Mouse (Mus musculus) adrenal gland, adult 2 months (tissue): ENCODE results near the gene Sugp2. TPM values are rescaled to one million over a fixed set of nuclear protein-coding genes. Genes with fewer than 3 reads are reported as not detected.

Source experiments
- polyA plus RNA-seq: library from polyadenylated mRNA; depleted of rRNA; stranded (reverse); fragments of >200 nt; gene quantifications from 2 replicates; pipeline ENCODE4 v1.2.3, GENCODE M21; 2012; rRNA removed
- total RNA-seq, 2 experiments: library from RNA; stranded (reverse); gene quantifications; 2 replicates each; pipeline ENCODE4 v1.2.3; 2021

The Sugp2 gene
- total and polyA plus RNA-seq, 3 experiments, result 31.8 to 36.2 (median 31.9) TPM

Other genes with a start within 250 kb of the Sugp2 start
- gene Gatad2a, start 237.8 kb upstream of the Sugp2 start, total RNA-seq, result 100 to 1,000 TPM; 102 to 116 TPM
- gene Gatad2a, start 237.8 kb upstream of the Sugp2 start, polyA plus RNA-seq, result 92.3 and 105 TPM in 2 replicates
- gene Mau2, start 191.5 kb upstream of the Sugp2 start, total RNA-seq, result 10 to 100 TPM; 51.1 to 53.3 TPM
- gene Mau2, start 191.5 kb upstream of the Sugp2 start, polyA plus RNA-seq, result 98.2 and 114 TPM in 2 replicates
- 10 to 100 TPM; 28.7 to 32.8 TPM for gene Sugp1, start 191.4 kb upstream of the Sugp2 start, total RNA-seq
- gene Sugp1, start 191.4 kb upstream of the Sugp2 start, polyA plus RNA-seq, result 6.6 and 7.5 TPM in 2 replicates
- 1 to 10 TPM in 1 of 2 experiments, under 1 TPM in 1; 0.86 to 1.6 TPM for gene Tm6sf2, start 161.3 kb upstream of the Sugp2 start, total RNA-seq
- gene Tm6sf2, start 161.3 kb upstream of the Sugp2 start, polyA plus RNA-seq, result 3.2 and 4.1 TPM in 2 replicates
- gene Hapln4, start 150.8 kb upstream of the Sugp2 start, total RNA-seq, result under 1 TPM; 0.43 to 0.59 TPM
- gene Hapln4, start 150.8 kb upstream of the Sugp2 start, polyA plus RNA-seq, result 0.20 and 0.33 TPM in 2 replicates
- under 1 TPM; 0.24 to 0.26 TPM for gene Ncan, start 113.4 kb upstream of the Sugp2 start, total RNA-seq
- gene Ncan, start 113.4 kb upstream of the Sugp2 start, polyA plus RNA-seq, result 0.89 and 1.3 TPM in 2 replicates
- 10 to 100 TPM; 19.1 to 20.0 TPM for gene Nr2c2ap, start 102.9 kb upstream of the Sugp2 start, total RNA-seq
- 11.9 and 12.4 TPM in 2 replicates for gene Nr2c2ap, start 102.9 kb upstream of the Sugp2 start, polyA plus RNA-seq
- 10 to 100 TPM; 15.4 to 18.0 TPM for gene Rfxank, start 95.1 kb upstream of the Sugp2 start, total RNA-seq
- 13.6 and 16.6 TPM in 2 replicates for gene Rfxank, start 95.1 kb upstream of the Sugp2 start, polyA plus RNA-seq
- 10 to 100 TPM; 57.1 to 57.8 TPM for gene Borcs8, start 94.7 kb upstream of the Sugp2 start, total RNA-seq
- gene Borcs8, start 94.7 kb upstream of the Sugp2 start, polyA plus RNA-seq, result 70.4 and 84.8 TPM in 2 replicates
- gene Mef2b, start 94.5 kb upstream of the Sugp2 start, total RNA-seq, result under 1 TPM; 0.45 to 0.63 TPM
- 1.5 and 2.2 TPM in 2 replicates for gene Mef2b, start 94.5 kb upstream of the Sugp2 start, polyA plus RNA-seq
- gene Tmem161a, start 61.9 kb upstream of the Sugp2 start, total RNA-seq, result 10 to 100 TPM; 66.5 to 74.0 TPM
- gene Tmem161a, start 61.9 kb upstream of the Sugp2 start, polyA plus RNA-seq, result 277 and 300 TPM in 2 replicates
- gene Slc25a42, start 21.9 kb upstream of the Sugp2 start, total RNA-seq, result 10 to 100 TPM; 40.9 to 49.3 TPM
- gene Slc25a42, start 21.9 kb upstream of the Sugp2 start, polyA plus RNA-seq, result 72.6 and 85.8 TPM in 2 replicates
- 10 to 100 TPM; 10.8 to 11.5 TPM for gene Armc6, start 240 bp downstream of the Sugp2 start, total RNA-seq
- gene Armc6, start 240 bp downstream of the Sugp2 start, polyA plus RNA-seq, result 17.4 and 21.2 TPM in 2 replicates
- 10 to 100 TPM; 16.0 to 21.8 TPM for gene Homer3, start 48.6 kb downstream of the Sugp2 start, total RNA-seq
- 56.8 and 68.4 TPM in 2 replicates for gene Homer3, start 48.6 kb downstream of the Sugp2 start, polyA plus RNA-seq
- gene Ddx49, start 68.3 kb downstream of the Sugp2 start, total RNA-seq, result 10 to 100 TPM; 57.7 to 69.5 TPM
- gene Ddx49, start 68.3 kb downstream of the Sugp2 start, polyA plus RNA-seq, result 53.3 and 62.5 TPM in 2 replicates
- gene Cope, start 68.3 kb downstream of the Sugp2 start, total RNA-seq, result 100 to 1,000 TPM; 203 to 233 TPM
- 491 and 579 TPM in 2 replicates for gene Cope, start 68.3 kb downstream of the Sugp2 start, polyA plus RNA-seq
- gene Cers1, start 81.5 kb downstream of the Sugp2 start, total RNA-seq, result 1 to 10 TPM; 2.5 to 3.8 TPM
- 4.9 and 5.2 TPM in 2 replicates for gene Cers1, start 81.5 kb downstream of the Sugp2 start, polyA plus RNA-seq
- under 1 TPM in 1 of 2 experiments, not detected in 1; 0.41 TPM for gene Gdf1, start 95.6 kb downstream of the Sugp2 start, total RNA-seq
- 7.9 and 9.8 TPM in 2 replicates for gene Gdf1, start 95.6 kb downstream of the Sugp2 start, polyA plus RNA-seq
- gene Upf1, start 119.1 kb downstream of the Sugp2 start, total RNA-seq, result 10 to 100 TPM; 60.0 to 60.5 TPM
- gene Upf1, start 119.1 kb downstream of the Sugp2 start, polyA plus RNA-seq, result 45.1 and 53.3 TPM in 2 replicates
- gene Comp, start 139.3 kb downstream of the Sugp2 start, total RNA-seq, result under 1 TPM; 0.14 to 0.35 TPM
- gene Comp, start 139.3 kb downstream of the Sugp2 start, polyA plus RNA-seq, result 0.38 and 0.44 TPM in 2 replicates
- gene Crtc1, start 205.4 kb downstream of the Sugp2 start, total RNA-seq, result 10 to 100 TPM; 20.6 to 25.0 TPM
- gene Crtc1, start 205.4 kb downstream of the Sugp2 start, polyA plus RNA-seq, result 48.5 and 50.5 TPM in 2 replicates
- 10 to 100 TPM; 21.7 to 25.8 TPM for gene Klhl26, start 242.7 kb downstream of the Sugp2 start, total RNA-seq
- 119 and 121 TPM in 2 replicates for gene Klhl26, start 242.7 kb downstream of the Sugp2 start, polyA plus RNA-seq